Mouse (Mus musculus): ENCODE data around the gene Eif1ax.

DNA sequence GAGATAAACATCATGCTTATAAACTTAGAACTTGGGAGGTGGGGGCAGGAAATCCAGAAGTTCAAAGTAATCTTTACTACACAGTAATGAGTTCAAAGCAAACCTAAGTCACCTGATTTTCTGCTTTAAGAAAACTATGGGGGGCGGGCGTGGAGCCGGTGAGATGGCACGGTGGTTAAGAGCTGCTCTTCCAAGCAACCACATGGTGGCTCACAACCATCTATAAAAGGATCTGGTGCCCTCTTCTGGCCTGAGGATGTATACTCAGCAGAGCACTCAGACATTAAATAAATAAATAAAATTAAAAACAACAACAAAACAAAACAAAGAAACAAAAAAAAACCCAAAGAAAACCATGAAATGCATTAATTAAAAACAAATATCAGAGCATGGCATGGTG, 37.3 kb downstream of the Eif1ax start:
- TF ChIP-seq CTCF (IDR thresholded peaks at IDR 0.05; ENCODE audit: borderline replicate concordance, insufficient read depth, low read length) (no peak), POLR2A (IDR thresholded peaks at IDR 0.05; ENCODE audit: low read depth, low read length) (no peak)

Data from embryonic fibroblast, embryonic 13.5 days (primary cell).